Mouse (Mus musculus): ENCODE data around the gene Gm13089. TPM values are rescaled to one million over a fixed set of nuclear protein-coding genes. Genes with fewer than 3 reads are reported as not detected.
"Not testable (repeated sequence)": the region's sequence is repeated elsewhere in the genome, so short reads cannot be mapped to it uniquely, and the experiment has no call there.

Gene Gm13089
- polyA plus RNA-seq (2017; shearing (Covaris generic)), result not detected

DNA sequence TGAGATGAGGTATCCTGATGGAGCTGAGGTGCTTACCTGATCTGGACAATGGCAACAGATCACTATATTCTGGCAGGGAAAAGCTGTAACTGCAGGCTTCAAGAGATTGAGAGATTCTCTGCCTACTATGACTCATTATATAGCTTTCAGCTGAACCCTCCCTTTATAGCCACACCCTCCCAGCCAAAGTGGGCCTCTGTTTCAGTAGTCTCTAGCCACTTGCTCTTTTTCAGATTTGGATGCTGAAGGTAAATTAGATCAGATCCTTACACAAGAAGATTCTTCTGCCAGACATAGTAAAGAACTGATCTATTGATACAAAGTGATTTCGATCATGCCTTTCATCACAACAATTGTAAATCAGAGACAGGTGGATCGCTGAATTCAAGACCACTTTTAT is at the start of gene Gm13089:
Gm13089 (minus strand) TSS at position 101 of the 400 bp plus-strand sequence.
- ATAC-seq, result no peak

DNA sequence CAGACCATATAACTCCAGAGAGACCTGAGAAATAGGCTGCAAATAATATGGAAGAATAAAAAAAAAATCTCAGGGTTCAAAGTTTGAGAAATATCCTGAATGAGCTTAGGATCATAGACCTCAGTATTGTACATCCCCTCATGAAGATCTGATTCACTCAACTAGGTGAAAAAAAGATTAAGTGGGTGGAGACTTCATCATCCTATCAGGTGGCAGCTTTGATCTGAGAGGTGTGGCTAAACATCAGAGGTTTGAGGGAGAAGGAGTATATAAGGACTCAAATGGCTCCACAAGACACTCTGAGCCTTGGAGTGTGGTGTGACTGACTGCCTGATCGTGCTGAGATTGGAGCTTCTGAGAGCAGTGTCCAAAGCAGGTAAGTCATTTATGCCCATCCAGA is 16.6 kb upstream of the Gm13089 start, which contains the start of gene Gm13078:
Gm13078 (plus strand) TSS at position 301 of the 400 bp plus-strand sequence.
- ATAC-seq, result no peak

DNA sequence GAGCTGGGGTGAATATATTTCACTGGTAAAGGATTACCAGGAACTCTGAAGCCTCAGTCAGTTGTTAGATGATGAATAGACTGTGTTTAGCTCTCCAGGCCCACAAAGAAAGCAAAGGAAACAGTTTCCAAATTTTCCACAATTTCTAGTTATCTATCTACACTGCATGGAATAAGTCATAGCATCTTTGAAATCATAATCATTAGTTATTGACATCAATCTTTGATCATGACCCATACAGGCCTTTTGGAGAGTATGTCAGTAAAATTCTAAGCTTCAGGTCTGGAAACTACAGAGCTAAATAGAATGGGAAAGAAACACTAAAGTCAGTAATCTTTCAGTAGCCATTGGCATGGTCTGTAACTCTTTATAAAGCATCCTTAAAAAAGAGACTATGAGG is 45.4 kb downstream of the Gm13089 start, which contains the start of gene Gm13088:
Gm13088 (minus strand) TSS at position 101 of the 400 bp plus-strand sequence.
- not testable (repeated sequence) for ATAC-seq

Other genes starting within 250 kb of the Gm13089 start
- not detected for gene Gm13043, start 191.4 kb downstream of the Gm13089 start, polyA plus RNA-seq (2017; shearing (Covaris generic))
- gene Gm13040, start 166.8 kb downstream of the Gm13089 start, polyA plus RNA-seq (2017; shearing (Covaris generic)), result not detected
- not detected for gene BC080695, start 151.0 kb downstream of the Gm13089 start, polyA plus RNA-seq (2017; shearing (Covaris generic))
- gene Gm13057, start 151.0 kb downstream of the Gm13089 start, polyA plus RNA-seq (2017; shearing (Covaris generic)), result not detected
- not detected for gene Gm13083, start 87.7 kb downstream of the Gm13089 start, polyA plus RNA-seq (2017; shearing (Covaris generic))
- gene Gm13088, start 45.5 kb downstream of the Gm13089 start, polyA plus RNA-seq (2017; shearing (Covaris generic)), result not detected
- gene Gm13078, start 16.7 kb upstream of the Gm13089 start, polyA plus RNA-seq (2017; shearing (Covaris generic)), result not detected
- gene Gm13023, start 86.6 kb upstream of the Gm13089 start, polyA plus RNA-seq (2017; shearing (Covaris generic)), result not detected
- not detected for gene Gm13084, start 113.4 kb upstream of the Gm13089 start, polyA plus RNA-seq (2017; shearing (Covaris generic))
- not detected for gene Gm13103, start 143.8 kb upstream of the Gm13089 start, polyA plus RNA-seq (2017; shearing (Covaris generic))
- not detected for gene Pramef6, start 197.7 kb upstream of the Gm13089 start, polyA plus RNA-seq (2017; shearing (Covaris generic))
- not detected for gene Pramef25, start 248.3 kb upstream of the Gm13089 start, polyA plus RNA-seq (2017; shearing (Covaris generic))

All from inflammation-experienced regulatory T-cells, adult 6 months (primary cell).